Mouse (Mus musculus) kidney, adult 2 months (tissue): ENCODE results near the gene Olfr813. TPM values are rescaled to one million over a fixed set of nuclear protein-coding genes. Genes with fewer than 3 reads are reported as not detected.
"Not testable (repeated sequence)": the region's sequence is repeated elsewhere in the genome, so short reads cannot be mapped to it uniquely, and the experiment has no call there.

Source experiments
- DNase-seq: peaks from one replicate; pipeline ENCODE4 v3.0.0; 2021
- H3K27ac ChIP-seq: fragments of 200-500 bp; 2 replicates; pipeline ENCODE4 v1.5.1; 2012; ENCODE audit warnings: low read depth, low read length, control low read depth, inconsistent platforms; ENCODE audit not compliant: insufficient read depth
- H3K27me3 ChIP-seq: fragments of 200-500 bp; replicated peaks from 2 replicates; pipeline ENCODE4 v1.6.1; 2012; ENCODE audit warnings: mild to moderate bottlenecking, moderate library complexity, low read length, inconsistent platforms; ENCODE audit not compliant: control insufficient read depth, insufficient read depth
- H3K36me3 ChIP-seq: fragments of 200-500 bp; 2 replicates; pipeline ENCODE4 v1.6.1; 2012; ENCODE audit warnings: mild to moderate bottlenecking, moderate library complexity, low read length, inconsistent platforms; ENCODE audit not compliant: control insufficient read depth, insufficient read depth
- H3K4me1 ChIP-seq: fragments of 200-500 bp; 2 replicates; pipeline ENCODE4 v1.6.1; 2011; ENCODE audit warnings: low read length; ENCODE audit not compliant: control insufficient read depth, insufficient read depth
- H3K4me3 ChIP-seq: fragments of 200-500 bp; 2 replicates; pipeline ENCODE4 v1.5.1; 2011; ENCODE audit warnings: mild to moderate bottlenecking, low read depth, low read length, control low read depth; ENCODE audit not compliant: insufficient read depth
- CTCF ChIP-seq: fragments of 200-500 bp; conservative IDR thresholded peaks from 2 replicates; pipeline ENCODE4 v1.5.1; 2011; ENCODE audit warnings: low read depth, mild to moderate bottlenecking, control low read depth, low read length, moderate library complexity, mixed read lengths; ENCODE audit not compliant: insufficient read depth, insufficient read length
- POLR2A ChIP-seq: fragments of 200-500 bp; IDR thresholded peaks from one replicate; pipeline ENCODE4 v1.6.1; 2011; ENCODE audit warnings: low read depth, low read length, control low read depth
- WGBS: fragments of 180-500 bp; shearing (Covaris S2); methylation state at CpG from one replicate; pipeline ENCODE4 v1.1.7; 2018; 5-methylcytosine and 5-hydroxymethylcytosine counted together
- polyA plus RNA-seq: library from polyadenylated mRNA; depleted of rRNA; stranded (reverse); fragments of >200 nt; gene quantifications from 2 replicates; pipeline ENCODE4 v1.2.3, GENCODE M21; 2012; rRNA removed

Gene Olfr813
- not detected in 2 replicates for polyA plus RNA-seq

GRCm38 (mm10) chr10:129855067-129855466 is at the start of gene Olfr813:
Gene Olfr813 (plus strand): TSS chr10:129855367.
- no peaks in the 10 kb centered on the region for H3K4me1 ChIP-seq
- no peak for DNase-seq
- no peaks in the 10 kb centered on the region for H3K27me3 ChIP-seq
- H3K27ac ChIP-seq: no peak within 1 kb of the TSS
- H3K4me3 ChIP-seq: no peak within 1 kb of the TSS
- TF ChIP-seq CTCF (no peak), POLR2A (no peak)
- H3K36me3 ChIP-seq: no peaks in the 10 kb centered on the region

GRCm38 (mm10) chr10:129845994-129846393 is 9.2 kb upstream of the Olfr813 start, which contains the start of gene Olfr812:
Gene Olfr812 (minus strand): TSS chr10:129846094.
- DNase-seq: no peak
- Histone ChIP-seq H3K27me3 (no peaks in the 10 kb centered on the region), H3K36me3 (no peaks in the 10 kb centered on the region), H3K4me1 (no peaks in the 10 kb centered on the region), H3K4me3 (no peak within 1 kb of the TSS), H3K27ac (no peak within 1 kb of the TSS)
- TF ChIP-seq CTCF (no peak), POLR2A (no peak)
- WGBS: 54% methylated on average over 1 of the region's 1 CpGs

GRCm38 (mm10) chr10:129847343-129847742 is 7.8 kb upstream of the Olfr813 start:
- Histone ChIP-seq H3K27me3 (no peaks in the 10 kb centered on the region), H3K36me3 (no peaks in the 10 kb centered on the region), H3K4me1 (no peaks in the 10 kb centered on the region), H3K4me3 (no peak overlapping the region), H3K27ac (no peak overlapping the region)
- TF ChIP-seq CTCF: no peak
- no peak for TF ChIP-seq POLR2A
- WGBS: 78% methylated on average over 1 of the region's 1 CpGs
- DNase-seq: no peak

- not testable (repeated sequence) for H3K4me1 ChIP-seq, H3K4me3 ChIP-seq, H3K27me3 ChIP-seq, H3K36me3 ChIP-seq, DNase-seq, H3K27ac ChIP-seq
- WGBS: 45% methylated on average over 1 of the region's 1 CpGs
These were observed 24.6 kb downstream of the Olfr813 start, which contains the start of gene Olfr814 for GRCm38 (mm10) chr10:129879751-129880150. Gene Olfr814 (minus strand): TSS chr10:129879851.

GRCm38 (mm10) chr10:129885496-129885895 is 30.3 kb downstream of the Olfr813 start:
- not testable (repeated sequence) for H3K36me3 ChIP-seq, H3K27ac ChIP-seq, H3K27me3 ChIP-seq, H3K4me1 ChIP-seq, DNase-seq, H3K4me3 ChIP-seq
- WGBS: 63% methylated on average over 6 of the region's 6 CpGs

GRCm38 (mm10) chr10:129885934-129886333 is 30.8 kb downstream of the Olfr813 start:
- DNase-seq: no peak
- no peaks in the 10 kb centered on the region for H3K4me1 ChIP-seq
- H3K27me3 ChIP-seq: no peaks in the 10 kb centered on the region
- no peak overlapping the region for H3K4me3 ChIP-seq
- TF ChIP-seq CTCF (no peak), POLR2A (no peak)
- no peak overlapping the region for H3K27ac ChIP-seq
- H3K36me3 ChIP-seq: no peaks in the 10 kb centered on the region
- 94% methylated on average over 7 of the region's 7 CpGs for WGBS

- not testable (repeated sequence) for H3K27me3 ChIP-seq, H3K36me3 ChIP-seq, H3K27ac ChIP-seq, H3K4me1 ChIP-seq, H3K4me3 ChIP-seq, DNase-seq
- WGBS: 41% methylated on average over 1 of the region's 1 CpGs
These were observed 50.6 kb downstream of the Olfr813 start, which contains the start of gene Olfr815 for GRCm38 (mm10) chr10:129905767-129906166. Gene Olfr815 (minus strand): TSS chr10:129905867.

Other genes starting within 250 kb of the Olfr813 start
- not detected in 2 replicates for gene Olfr796, start 242.8 kb upstream of the Olfr813 start, polyA plus RNA-seq
- not detected in 2 replicates for gene Olfr798, start 227.4 kb upstream of the Olfr813 start, polyA plus RNA-seq
- gene Olfr799, start 217.9 kb upstream of the Olfr813 start, polyA plus RNA-seq: not detected in 2 replicates
- gene Olfr800, start 197.7 kb upstream of the Olfr813 start, polyA plus RNA-seq: not detected in 2 replicates
- gene Olfr801, start 181.5 kb upstream of the Olfr813 start, polyA plus RNA-seq: not detected in 2 replicates
- not detected in 2 replicates for gene Olfr802, start 167.2 kb upstream of the Olfr813 start, polyA plus RNA-seq
- not detected in 2 replicates for gene Olfr803, start 161.1 kb upstream of the Olfr813 start, polyA plus RNA-seq
- gene Olfr804, start 152.2 kb upstream of the Olfr813 start, polyA plus RNA-seq: not detected in 2 replicates
- gene Olfr805, start 126.0 kb upstream of the Olfr813 start, polyA plus RNA-seq: not detected in 2 replicates
- gene Olfr806, start 113.4 kb upstream of the Olfr813 start, polyA plus RNA-seq: not detected in 2 replicates
- gene Olfr807, start 97.6 kb upstream of the Olfr813 start, polyA plus RNA-seq: not detected in 2 replicates
- not detected in 2 replicates for gene Olfr808, start 89.9 kb upstream of the Olfr813 start, polyA plus RNA-seq
- gene Olfr809, start 80.7 kb upstream of the Olfr813 start, polyA plus RNA-seq: not detected in 2 replicates
- not detected in 2 replicates for gene Olfr810, start 60.5 kb upstream of the Olfr813 start, polyA plus RNA-seq
- not detected in 2 replicates for gene Olfr811, start 51.0 kb upstream of the Olfr813 start, polyA plus RNA-seq
- gene Olfr812, start 9.3 kb upstream of the Olfr813 start, polyA plus RNA-seq: not detected in 2 replicates
- not detected in 2 replicates for gene Olfr814, start 24.5 kb downstream of the Olfr813 start, polyA plus RNA-seq
- not detected in 2 replicates for gene Olfr815, start 50.5 kb downstream of the Olfr813 start, polyA plus RNA-seq
- not detected in 2 replicates for gene Olfr816, start 60.2 kb downstream of the Olfr813 start, polyA plus RNA-seq
- gene Olfr818, start 93.7 kb downstream of the Olfr813 start, polyA plus RNA-seq: not detected in 2 replicates
- not detected in 2 replicates for gene Olfr819, start 111.9 kb downstream of the Olfr813 start, polyA plus RNA-seq
- gene Olfr247, start 120.8 kb downstream of the Olfr813 start, polyA plus RNA-seq: not detected in 2 replicates
- gene Gm10310, start 129.7 kb downstream of the Olfr813 start, polyA plus RNA-seq: not detected in 2 replicates
- gene Olfr820, start 157.3 kb downstream of the Olfr813 start, polyA plus RNA-seq: not detected in 2 replicates
- not detected in 2 replicates for gene Olfr821, start 175.0 kb downstream of the Olfr813 start, polyA plus RNA-seq
- gene Olfr822, start 215.8 kb downstream of the Olfr813 start, polyA plus RNA-seq: not detected in 2 replicates